Mouse (Mus musculus) embryonic stem cell, embryonic (primary cell): ENCODE results near the gene Evi2b.

Experiments
- CTCF ChIA-PET, 4 experiments: fragments of 300-600 bp in 2 of 4; fragments of 350-600 bp in 2 of 4; sonication (Branson Sonifier 250); formaldehyde crosslinking; loops; one replicate each; lab custom pipeline; 2022; ENCODE audit warnings: inconsistent platforms in 2 of 4; lab: Charles Lee
- POLR2A ChIA-PET, 4 experiments: fragments of 300-600 bp in 2 of 4; fragments of 350-600 bp in 2 of 4; sonication (Branson Sonifier 250); formaldehyde crosslinking; loops; one replicate each; lab custom pipeline; 2022; ENCODE audit warnings: antibody characterized with exemption in 4 of 4, inconsistent platforms in 1 of 4; lab: Charles Lee

The Evi2b gene

DNA sequence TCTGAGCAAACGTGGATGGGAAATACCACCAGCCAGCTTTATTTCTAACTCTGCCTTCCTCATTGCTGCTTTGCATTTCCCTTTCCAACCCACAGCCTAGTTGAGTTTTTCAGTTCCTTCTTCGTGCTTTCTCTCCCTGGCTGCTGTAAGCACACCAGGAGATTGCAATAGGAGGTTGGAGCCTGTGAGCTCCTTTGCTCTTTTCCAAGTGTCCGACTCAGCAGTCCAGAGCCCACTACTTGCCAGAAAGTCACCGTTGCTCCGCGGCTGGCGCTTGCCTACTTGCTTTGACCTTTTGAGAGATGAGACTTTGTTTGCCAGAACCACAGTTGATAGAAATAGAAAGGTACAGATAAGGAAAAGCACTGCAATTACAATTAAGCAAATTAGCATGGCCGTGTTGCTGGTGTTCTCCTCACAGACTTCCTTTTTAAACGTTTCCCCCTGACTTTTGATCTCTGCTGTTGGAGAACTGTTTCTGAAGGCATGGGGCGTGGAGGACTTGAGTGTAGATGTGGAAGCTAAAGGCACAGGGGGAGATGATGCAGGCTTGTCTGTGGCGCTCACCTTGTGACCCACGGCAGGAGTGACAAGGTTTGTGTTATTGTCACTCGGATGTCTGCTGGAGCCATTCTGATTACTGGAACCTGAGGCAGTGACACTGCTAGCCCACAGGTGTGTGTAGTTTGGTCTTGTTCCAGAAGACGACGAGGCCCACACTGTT is 3.6 kb upstream of the Evi2b start:
- ChIA-PET CTCF (no interaction called here), POLR2A (no interaction called here)

DNA sequence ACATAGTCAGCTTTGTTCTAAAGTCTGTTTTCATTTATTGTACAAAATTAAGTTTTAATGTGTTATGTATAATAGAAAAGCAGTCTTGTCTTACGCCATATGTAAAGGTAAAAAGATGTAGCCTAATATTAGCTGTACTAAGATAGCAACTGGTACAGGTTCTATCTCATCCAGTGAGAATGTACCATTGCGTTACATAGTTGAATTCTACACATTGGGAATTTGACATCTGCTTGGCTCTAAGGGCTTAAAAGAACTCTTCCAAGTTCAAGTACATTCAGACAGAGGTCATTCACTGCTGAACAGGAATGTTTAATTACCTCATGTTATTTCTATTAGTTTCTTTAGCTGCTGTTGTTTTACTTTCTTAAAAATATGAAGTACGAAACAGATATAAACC is 3.0 kb upstream of the Evi2b start:
- ChIA-PET POLR2A (no interaction called here), CTCF (no interaction called here)

DNA sequence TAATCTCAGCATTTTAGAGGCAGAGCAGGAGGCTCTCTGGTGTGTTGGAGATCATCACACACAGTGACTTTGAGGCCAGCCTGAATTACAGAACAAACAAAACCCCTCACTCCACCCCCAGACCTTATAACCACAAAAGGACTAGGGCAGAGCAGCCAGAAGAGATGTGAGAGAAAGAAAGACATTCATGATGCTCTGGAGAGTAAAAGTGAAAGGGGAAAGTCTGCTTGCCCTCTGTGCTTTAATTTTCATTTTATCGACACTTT is 681 bp upstream of the Evi2b start:
- ChIA-PET CTCF (no interaction called here), POLR2A (interaction anchor here in 1 of 4 experiments (0.6 kb wide), 1 partner anchor 700 kb away, joined by 3 read pairs; no protein-coding TSS in a partner anchor)

DNA sequence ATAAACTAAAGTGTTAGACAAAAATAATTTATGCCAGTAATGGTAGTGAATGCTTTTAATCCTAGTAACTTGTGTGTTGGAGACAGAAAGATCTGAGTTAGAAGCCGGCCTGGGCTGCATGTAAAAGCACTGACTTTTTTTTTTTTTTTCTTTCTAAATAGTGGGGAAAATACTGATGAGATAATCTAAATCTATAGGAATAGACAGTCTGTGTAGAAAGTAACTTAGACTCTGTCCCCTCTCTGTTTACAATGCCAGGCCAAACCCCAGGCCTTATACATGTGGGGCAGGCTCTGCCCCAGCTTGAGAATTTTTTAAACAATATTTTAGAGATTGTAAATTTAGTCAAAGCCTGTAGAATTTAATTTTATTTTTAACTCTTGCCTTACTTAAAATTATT is 618 bp downstream of the Evi2b start:
- ChIA-PET CTCF (no interaction called here), POLR2A (no interaction called here)

DNA sequence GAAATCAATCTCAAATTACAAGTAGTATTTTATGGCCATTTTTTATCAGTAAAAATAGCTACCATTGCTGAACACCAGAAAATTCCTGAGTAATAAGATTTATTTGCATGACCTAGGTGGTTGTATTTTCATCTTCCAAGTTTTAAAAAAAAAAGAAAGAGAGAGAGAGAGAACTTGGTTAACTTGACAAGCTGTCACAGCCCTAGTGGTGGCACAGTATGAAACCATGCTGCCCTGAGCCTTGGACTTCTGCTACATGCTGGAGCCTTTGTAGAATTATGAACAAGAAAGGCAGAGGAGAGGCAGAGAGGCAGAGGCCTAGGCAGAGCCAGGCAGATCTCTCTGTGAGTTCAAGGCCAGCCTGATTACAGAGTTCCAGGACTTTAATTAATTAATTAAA is 1.6 kb downstream of the Evi2b start:
- POLR2A ChIA-PET, result no interaction called here
- CTCF ChIA-PET, result interaction anchor here in 2 of 4 experiments (0.7 kb wide), 2 partner anchors 10 to 1235 kb away, joined by 3 to 13 read pairs; no protein-coding TSS in a partner anchor

DNA sequence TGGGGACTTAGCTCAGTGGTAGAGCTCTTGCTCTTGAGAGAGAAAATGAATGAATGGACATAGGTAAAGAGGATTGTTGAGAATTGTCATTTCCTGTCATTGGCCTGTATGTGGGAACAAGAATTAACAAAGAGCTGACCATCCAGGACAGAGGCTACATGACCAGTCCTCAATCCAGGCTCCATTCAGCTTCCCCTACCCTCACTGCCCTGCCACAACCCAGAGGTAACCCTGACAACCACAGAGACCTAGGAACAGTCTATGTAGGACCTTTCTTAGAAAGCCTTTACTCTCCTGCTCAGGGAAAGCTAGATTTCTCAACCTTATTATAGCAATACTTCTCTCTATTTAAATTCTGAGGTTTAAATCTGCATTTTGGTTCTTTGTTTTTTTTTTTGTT is 2.8 kb downstream of the Evi2b start:
- CTCF ChIA-PET, result no interaction called here
- POLR2A ChIA-PET, result no interaction called here

DNA sequence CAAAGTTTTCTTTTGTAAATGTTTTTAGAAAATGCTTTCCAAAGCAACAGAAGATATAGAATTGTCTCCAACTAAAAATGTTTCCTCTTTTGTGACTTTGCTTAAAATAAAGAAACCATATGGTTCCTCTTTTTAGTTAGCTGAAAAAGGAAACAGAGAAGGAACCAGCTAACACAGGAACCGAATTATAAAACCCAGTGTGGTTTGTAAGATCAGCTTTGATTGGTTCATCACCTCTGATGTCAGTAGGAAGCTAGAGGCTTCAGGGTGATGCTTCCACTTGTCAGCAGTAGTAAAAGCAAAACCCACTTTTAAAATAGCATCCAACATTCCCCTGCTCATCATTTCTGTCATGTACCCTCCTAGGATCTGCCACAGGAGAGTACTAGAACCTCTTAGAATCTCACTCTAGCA is 3.7 kb downstream of the Evi2b start:
- ChIA-PET CTCF (interaction anchor here in 1 of 4 experiments (0.6 kb wide), 1 partner anchor 64 kb away, joined by 3 read pairs; no protein-coding TSS in a partner anchor), POLR2A (interaction anchor here in 1 of 4 experiments (1.1 kb wide), 1 partner anchor 12 kb away, joined by 3 read pairs; no protein-coding TSS in a partner anchor)

DNA sequence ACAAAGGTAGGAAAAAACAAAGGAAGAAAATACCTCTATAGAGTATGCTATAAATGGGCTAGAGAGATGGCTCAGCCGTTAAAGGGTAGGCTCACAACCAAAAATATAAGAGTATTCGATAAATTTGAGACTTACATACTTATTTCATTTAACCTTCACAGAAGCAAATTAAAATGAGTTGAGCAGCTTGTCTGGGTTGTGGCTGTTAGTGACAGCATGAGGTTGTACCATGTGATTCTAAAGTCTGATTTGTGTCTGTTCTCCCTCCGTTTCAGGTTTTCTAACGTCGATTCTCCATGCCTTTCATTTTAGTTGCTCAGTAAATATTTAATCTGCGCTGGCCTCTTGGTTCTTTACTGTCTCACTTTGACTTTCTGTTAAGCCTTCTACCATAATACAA is 4.3 kb downstream of the Evi2b start:
- POLR2A ChIA-PET, result interaction anchor here in 1 of 4 experiments (1.1 kb wide), 1 partner anchor 11 kb away, joined by 3 read pairs; no protein-coding TSS in a partner anchor
- CTCF ChIA-PET, result interaction anchor here in 2 of 4 experiments (0.6 to 0.9 kb wide), 2 partner anchors 65 to 563 kb away, joined by 3 read pairs; no protein-coding TSS in a partner anchor

DNA sequence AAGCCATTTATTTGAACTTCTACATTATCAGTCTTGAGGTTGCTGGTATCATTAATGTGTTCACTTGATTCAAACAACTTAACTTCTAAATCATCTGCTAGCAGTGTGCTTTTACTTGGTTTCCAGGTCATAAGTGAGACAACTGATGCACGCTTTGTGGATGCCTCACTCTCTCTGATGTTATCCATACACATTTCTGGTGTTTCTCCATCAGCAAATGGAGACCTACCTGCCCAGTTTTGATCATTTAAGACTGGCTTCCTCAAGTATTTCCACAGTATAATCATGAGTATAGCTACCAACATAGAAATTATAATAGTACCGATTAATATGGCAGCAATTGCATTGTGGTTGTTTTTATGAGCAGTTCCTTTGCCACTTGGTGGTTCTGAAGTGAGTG is 7.8 kb downstream of the Evi2b start:
- CTCF ChIA-PET, result no interaction called here
- POLR2A ChIA-PET, result interaction anchor here in 1 of 4 experiments (1.3 to 1.6 kb wide), 2 partner anchors 10 to 47 kb away, joined by 4 read pairs; no protein-coding TSS in a partner anchor

DNA sequence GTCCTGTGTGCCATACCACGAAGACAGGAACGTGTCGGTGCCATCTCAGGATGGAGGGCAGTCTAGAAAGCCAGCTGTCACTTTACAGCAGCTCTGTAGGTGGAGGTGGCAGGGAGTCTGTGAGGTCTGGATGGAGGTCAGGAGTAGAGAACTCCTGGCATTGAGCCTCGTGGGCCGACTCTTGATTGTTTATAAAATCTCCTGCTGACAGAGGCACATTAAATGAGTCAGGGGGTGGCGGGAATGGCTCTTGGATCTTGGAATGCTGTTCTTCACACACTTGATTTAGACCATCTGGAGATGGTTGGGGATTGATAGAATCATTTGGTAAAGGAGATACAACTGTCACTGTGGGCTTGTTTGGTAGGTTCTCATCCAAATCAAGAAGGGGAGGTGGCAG is 8.2 kb downstream of the Evi2b start:
- POLR2A ChIA-PET, result interaction anchor here in 1 of 4 experiments (1.6 kb wide), 1 partner anchor 9 kb away, joined by 4 read pairs; no protein-coding TSS in a partner anchor
- CTCF ChIA-PET, result no interaction called here

DNA sequence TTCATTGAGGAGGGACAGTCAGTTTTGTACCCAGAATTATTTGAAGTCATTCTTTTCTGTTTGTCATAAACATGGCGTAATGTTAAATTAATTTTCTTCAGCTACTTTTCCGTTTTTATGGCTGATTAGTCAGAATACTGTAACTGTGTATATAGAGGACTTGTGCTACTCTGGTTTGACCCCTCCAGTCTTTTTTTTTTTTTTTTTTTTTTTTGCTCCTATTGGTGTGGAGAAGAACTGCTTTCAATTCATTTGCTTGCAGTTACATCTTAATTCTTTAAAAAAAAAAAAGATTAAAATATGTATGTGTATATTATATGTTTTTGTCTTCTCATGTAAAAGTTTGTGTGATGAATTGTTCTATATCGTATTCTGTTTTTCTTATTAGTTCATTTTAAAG is 11.6 kb downstream of the Evi2b start:
- ChIA-PET POLR2A (no interaction called here), CTCF (no interaction called here)

DNA sequence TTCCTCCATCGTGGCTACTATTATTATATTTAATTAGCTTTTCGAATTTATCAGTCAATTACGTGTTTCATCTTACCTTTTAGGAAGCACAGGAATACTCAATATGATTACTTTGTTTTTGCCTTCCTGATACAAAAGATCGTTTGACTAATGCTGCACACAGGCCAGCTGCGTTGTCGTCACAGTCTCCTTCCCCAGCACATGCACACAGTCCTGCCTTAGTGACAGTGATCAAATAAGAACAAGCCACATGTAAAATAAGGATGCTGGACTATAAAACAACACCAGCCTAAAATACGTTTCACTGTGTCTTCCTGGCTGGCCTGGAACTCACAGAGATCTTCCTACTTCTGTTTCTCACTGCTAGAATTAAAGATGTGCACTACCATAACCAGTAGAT is 19.1 kb downstream of the Evi2b start:
- CTCF ChIA-PET, result no interaction called here

DNA sequence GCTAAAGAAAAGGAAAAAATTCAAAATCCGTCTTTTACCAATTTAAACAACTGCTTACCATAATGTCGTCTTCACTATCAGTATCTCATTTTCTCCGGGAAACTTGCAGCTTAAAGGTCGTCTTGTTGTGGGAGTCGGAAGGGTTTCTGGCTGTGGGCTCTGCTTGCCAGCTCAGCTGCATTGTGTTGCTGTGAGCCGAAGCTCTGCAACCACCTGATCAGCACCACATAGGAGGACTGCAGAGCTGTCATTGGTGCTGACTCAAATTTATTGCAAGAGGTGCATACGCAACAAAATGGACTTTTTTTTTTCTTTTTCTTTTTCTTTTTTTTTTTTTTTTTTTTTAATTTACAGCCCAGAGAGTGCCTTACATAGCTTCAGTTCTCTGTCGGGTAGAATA is 19.7 kb downstream of the Evi2b start, which contains the start of gene Omg:
Gene Omg, minus strand, starts transcription at position 240 of the 400 bp plus-strand sequence.
- POLR2A ChIA-PET, result interaction anchor here (0.6 to 1.3 kb wide), 7 partner anchors 10 to 777 kb away, joined by 3 to 5 read pairs (median 4); no protein-coding TSS in a partner anchor
- CTCF ChIA-PET, result interaction anchor here in 1 of 4 experiments (0.6 kb wide), 1 partner anchor 264 kb away, joined by 8 read pairs; no protein-coding TSS in a partner anchor

More for the DNA sequence above, 19.1 kb downstream of the Evi2b start:
- POLR2A ChIA-PET, result interaction anchor here in 1 of 4 experiments (0.6 kb wide), 1 partner anchor 9 kb away, joined by 3 read pairs; no protein-coding TSS in a partner anchor

DNA sequence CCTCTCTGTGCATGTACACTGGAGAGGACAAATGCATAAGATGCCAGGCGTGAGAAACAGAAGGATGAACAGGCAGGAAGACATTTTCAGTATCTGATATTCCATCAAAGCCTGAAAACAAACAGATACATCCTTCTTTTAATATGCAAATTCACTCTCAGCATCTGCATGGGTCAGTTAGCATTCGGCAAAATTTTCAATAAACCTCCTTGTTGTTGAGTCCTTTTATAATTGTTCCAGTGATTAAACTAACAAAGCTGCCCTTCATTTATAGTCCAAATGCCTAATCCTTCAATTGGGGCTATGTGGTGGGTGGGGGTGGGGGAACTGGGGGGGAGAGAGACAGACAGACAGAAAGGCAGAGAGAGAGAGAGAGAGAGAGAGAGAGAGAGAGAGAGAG is 20.6 kb downstream of the Evi2b start:
- CTCF ChIA-PET, result no interaction called here
- POLR2A ChIA-PET, result interaction anchor here in 1 of 4 experiments (1.3 kb wide), 1 partner anchor 9 kb away, joined by 5 read pairs; no protein-coding TSS in a partner anchor

DNA sequence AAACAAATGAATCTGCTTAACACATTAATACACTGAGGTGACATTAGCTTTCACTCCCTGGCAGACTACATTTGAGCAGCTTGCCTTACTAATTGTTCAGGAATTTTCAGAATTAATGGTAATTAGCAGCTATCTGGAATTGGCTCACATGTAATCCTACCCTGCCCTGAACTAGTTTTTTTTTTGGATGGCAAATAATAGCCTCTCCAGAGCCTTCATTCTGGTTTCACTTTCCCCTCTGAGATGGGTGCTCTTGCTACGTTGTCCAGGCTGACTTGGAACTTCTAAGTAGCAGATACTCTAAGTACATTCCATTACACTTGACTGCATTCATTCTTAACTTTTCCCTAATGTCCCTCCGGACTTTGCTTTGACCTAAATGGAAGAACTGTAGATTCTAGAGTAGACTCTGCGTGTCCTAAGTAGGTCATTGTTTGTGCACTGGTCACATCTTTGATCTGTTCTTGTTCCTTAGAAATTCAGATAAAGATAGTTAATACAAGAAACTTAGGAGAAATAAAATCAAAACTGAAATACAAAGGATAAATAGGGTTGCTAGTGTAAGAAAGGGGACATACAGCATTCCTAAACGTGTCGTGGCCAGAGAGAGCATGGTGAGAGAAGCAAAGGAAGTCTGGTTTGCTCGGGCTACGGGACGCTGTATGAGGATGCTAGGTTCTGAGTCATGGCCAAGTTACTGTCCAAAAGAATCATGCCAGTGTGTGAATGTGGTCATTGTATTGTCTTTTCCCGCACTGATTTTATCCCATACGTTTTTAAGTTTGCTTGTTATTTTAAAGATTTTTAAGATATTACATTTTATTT is 28.4 kb downstream of the Evi2b start:
- CTCF ChIA-PET, result no interaction called here
- POLR2A ChIA-PET, result interaction anchor here in 1 of 4 experiments (1.1 kb wide), 1 partner anchor 380 kb away, joined by 3 read pairs; no protein-coding TSS in a partner anchor

DNA sequence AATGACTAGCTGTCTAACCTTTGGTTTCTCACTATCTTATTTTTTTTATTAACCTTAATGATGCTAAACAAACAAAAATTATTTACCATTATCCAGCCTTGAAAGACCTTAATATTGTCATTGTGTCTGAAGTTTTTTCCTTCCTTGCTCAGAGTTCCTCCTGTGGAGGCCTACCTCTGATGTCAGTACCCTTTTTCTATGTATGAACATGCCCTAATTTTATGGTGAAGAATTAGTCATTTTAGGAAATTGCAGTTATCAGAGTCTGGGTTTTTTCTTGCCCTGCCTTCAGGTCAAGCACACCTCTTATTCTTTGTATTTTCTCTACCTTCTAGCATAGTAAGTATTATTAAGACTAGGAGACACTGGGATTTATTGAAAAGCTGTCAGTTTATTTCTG is 38.8 kb downstream of the Evi2b start:
- ChIA-PET POLR2A (no interaction called here), CTCF (interaction anchor here in 1 of 4 experiments (0.5 kb wide), 1 partner anchor 13 kb away, joined by 3 read pairs; no protein-coding TSS in a partner anchor)

DNA sequence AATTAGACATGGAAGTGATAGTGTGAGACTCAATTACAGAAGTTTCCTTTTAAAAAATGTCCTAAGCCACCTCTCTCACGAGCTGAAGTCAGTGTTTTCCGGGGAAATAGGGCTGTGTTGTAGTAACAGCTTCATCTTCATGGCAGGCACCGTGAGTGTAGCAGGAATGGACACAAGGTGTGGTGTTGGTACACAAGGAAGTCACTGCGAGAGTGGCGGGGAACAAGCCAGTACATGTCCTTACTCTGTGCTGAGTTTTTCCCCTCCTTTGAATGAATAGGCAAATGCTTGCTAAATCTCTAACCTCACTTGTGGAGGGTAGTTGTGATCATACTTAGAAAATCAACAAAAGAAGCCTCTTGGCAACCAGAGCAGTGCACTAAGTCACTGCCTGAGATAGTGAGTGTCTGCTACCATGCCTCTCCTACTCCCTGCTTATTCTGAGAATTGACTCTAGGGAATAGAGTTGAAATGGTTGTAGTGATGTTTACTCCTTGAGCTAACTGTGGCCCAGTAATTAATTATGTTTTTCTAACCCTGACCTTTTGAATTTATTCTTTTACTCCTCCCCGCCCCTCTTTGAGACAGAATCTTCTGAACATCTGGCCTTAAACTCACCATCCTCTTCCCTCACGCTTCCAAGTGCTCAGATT is 39.6 kb downstream of the Evi2b start:
- POLR2A ChIA-PET, result interaction anchor here in 1 of 4 experiments (1.0 kb wide), 1 partner anchor 96 kb away, joined by 4 read pairs; no protein-coding TSS in a partner anchor
- CTCF ChIA-PET, result no interaction called here

DNA sequence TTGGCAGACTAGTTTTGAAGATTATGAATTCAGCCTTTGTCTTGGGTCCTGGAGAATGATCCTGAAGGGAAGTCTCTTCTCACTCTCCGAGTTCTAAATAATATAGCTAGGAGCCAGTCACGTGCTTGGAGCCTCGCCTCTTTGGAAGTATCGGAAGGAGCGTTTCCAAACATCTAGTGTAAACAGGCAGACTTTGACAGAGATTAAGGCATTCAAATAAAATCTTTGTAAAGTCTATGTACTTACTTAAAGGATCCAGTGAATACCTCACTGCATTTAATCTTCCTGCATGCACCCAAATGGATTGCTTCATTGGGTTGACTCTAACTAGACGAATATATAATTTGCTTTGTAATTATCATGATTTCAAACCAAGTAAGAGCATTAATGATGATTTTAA is 40.2 kb downstream of the Evi2b start:
- ChIA-PET CTCF (no interaction called here), POLR2A (interaction anchor here in 1 of 4 experiments (1.0 kb wide), 1 partner anchor 97 kb away, joined by 4 read pairs; no protein-coding TSS in a partner anchor)

DNA sequence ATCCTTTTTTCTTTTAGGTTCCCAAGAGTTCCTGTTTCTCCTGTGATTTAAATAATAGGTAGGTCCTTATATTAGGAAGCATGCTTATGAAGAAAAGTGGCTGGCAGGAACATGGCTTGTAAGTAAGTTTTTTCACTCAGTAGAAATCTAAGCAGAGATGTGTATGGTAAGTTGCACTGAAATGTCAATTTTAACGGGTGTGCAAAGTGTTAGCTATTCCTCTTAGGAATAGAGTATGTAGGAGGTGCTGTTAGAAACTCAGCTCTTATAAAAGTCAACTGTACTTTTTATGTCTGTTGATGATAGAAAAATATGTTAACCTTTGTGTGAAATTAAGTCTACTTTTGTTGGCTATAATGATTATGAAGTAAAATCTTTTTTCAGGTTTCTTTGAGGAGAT is 55.5 kb downstream of the Evi2b start:
- ChIA-PET POLR2A (interaction anchor here in 1 of 4 experiments (0.9 kb wide), 1 partner anchor 11 kb away, joined by 3 read pairs; no protein-coding TSS in a partner anchor), CTCF (interaction anchor here in 1 of 4 experiments (0.6 kb wide), 1 partner anchor 904 kb away, joined by 4 read pairs; no protein-coding TSS in a partner anchor)
